Mouse (Mus musculus) CD8-positive naive resting alpha-beta T cell, adult 2 months (primary cell): ENCODE measurements around the gene Olfr1288.

Experiments
- DNase-seq, 2 experiments: peaks; one replicate each; pipeline ENCODE4 v3.0.0; 2022; ENCODE audit warnings: low read depth in 2 of 2, low spot score in 2 of 2

Gene Olfr1288

GRCm38 (mm10) chr2:111473801-111474200, at the start of gene Olfr1288:
TSS of gene Olfr1288 (plus strand) at chr2:111474101.
- DNase-seq: no peak

GRCm38 (mm10) chr2:111448842-111449241, 25.1 kb upstream of the Olfr1288 start, which contains the start of gene Olfr1287:
TSS of gene Olfr1287 (plus strand) at chr2:111449142.
- no peak for DNase-seq

GRCm38 (mm10) chr2:111480519-111480918, 6.6 kb downstream of the Olfr1288 start, which contains the start of gene Olfr1289:
TSS of gene Olfr1289 (plus strand) at chr2:111480819.
- no peak for DNase-seq

- DNase-seq: no peak
These were observed 19.8 kb downstream of the Olfr1288 start, which contains the start of gene Olfr1290 for GRCm38 (mm10) chr2:111493729-111494128. TSS of gene Olfr1290 (minus strand) at chr2:111493829.

- DNase-seq: no peak
These were observed 23.0 kb downstream of the Olfr1288 start, which contains the start of gene Olfr1291-ps1 for GRCm38 (mm10) chr2:111496880-111497279. TSS of gene Olfr1291-ps1 (plus strand) at chr2:111497180.

- no peak for DNase-seq
These were observed 43.5 kb downstream of the Olfr1288 start for GRCm38 (mm10) chr2:111517451-111517850.

GRCm38 (mm10) chr2:111524903-111525302, 51.0 kb downstream of the Olfr1288 start, which contains the start of gene Olfr1293-ps:
TSS of gene Olfr1293-ps (plus strand) at chr2:111525203.
- DNase-seq: no peak
